18 mouse cellular contexts compared by ENCODE assay signal in genomic region chr6:135254153-135254552, GRCm38 (mm10). TPM values are rescaled to one million over a fixed set of nuclear protein-coding genes. Genes with fewer than 3 reads are reported as not detected.
A peak's percentile ranks its signal among the peaks of the same experiment; 100 is the strongest.
DNase-seq lines count a peak whose midpoint lies in the region; ATAC-seq and TF ChIP-seq lines count a peak whose summit lies in the region.
"Had no signal": no experiment of that assay in that cellular context is flagged by ENCODE, and none has a peak within 500 bp of the region (broad histone marks: within the 10 kb centered on the region; RNA-seq: fewer than 3 reads in every experiment).

Gene Gsg1 (minus strand): TSS chr6:135254351.

- peaks cover 15% of the 10 kb centered on the region for H3K4me1 ChIP-seq in heart, adult 2 months (ENCODE audit: control insufficient read depth, insufficient read depth, low read length)
- peaks cover 34% of the 10 kb centered on the region for H3K4me1 ChIP-seq in lung, embryonic 15.5 days
- peaks cover 30% of the 10 kb centered on the region for H3K4me1 ChIP-seq in limb, embryonic 14.5 days (ENCODE audit: control insufficient read depth, insufficient read depth, low read length)
- H3K4me1 ChIP-seq in neural tube, embryonic 15.5 days = peaks cover 28% of the 10 kb centered on the region
- H3K4me1 ChIP-seq: liver, embryonic 15.5 days had no signal

- no peaks in the 10 kb centered on the region for H3K36me3 ChIP-seq in heart, adult 2 months (ENCODE audit: control insufficient read depth, insufficient read depth, low read length)
- no peaks in the 10 kb centered on the region for H3K36me3 ChIP-seq in lung, embryonic 15.5 days
- no peaks in the 10 kb centered on the region for H3K36me3 ChIP-seq in limb, embryonic 14.5 days (ENCODE audit: control insufficient read depth, insufficient read depth, low read length)
- no peaks in the 10 kb centered on the region for H3K36me3 ChIP-seq in neural tube, embryonic 15.5 days
- H3K36me3 ChIP-seq: heart, embryonic 15.5 days; liver, embryonic 15.5 days had no signal

- H3K27ac ChIP-seq in heart, adult 2 months = peak within 1 kb of the TSS; percentile 32
- H3K27ac ChIP-seq in lung, embryonic 15.5 days = peak within 1 kb of the TSS; percentile 75
- peak within 1 kb of the TSS; percentile 76; the same call in 1 of the 2 replicates for H3K27ac ChIP-seq in limb, embryonic 14.5 days (replicated peaks; ENCODE audit: low read depth, low read length)
- H3K27ac ChIP-seq in neural tube, embryonic 15.5 days (replicated peaks) = no peak within 1 kb of the TSS
- H3K27ac ChIP-seq: liver, embryonic 15.5 days had no signal

- no peak for DNase-seq in heart, adult 2 months
- DNase-seq in heart, adult 9 months (ENCODE audit: low spot score in 2 of 2) = no peak
- no peak for DNase-seq in lung, postnatal 14 days
- DNase-seq in NIH3T3 (ENCODE audit: low read depth) = peak; percentile 24
- DNase-seq in limb, embryonic 14.5 days (ENCODE audit: low spot score) = no peak
- DNase-seq: adrenal gland, postnatal 14 days; B cell, adult 2 months; cerebellum, postnatal 36 days; kidney, adult 18-20 months; thymus, adult 18-20 months had no signal

- H3K4me2 ChIP-seq in lung, embryonic 15.5 days = no peak within 1 kb of the TSS
- no peak within 1 kb of the TSS for H3K4me2 ChIP-seq in limb, embryonic 14.5 days (replicated peaks; ENCODE audit: low read depth, low read length, severe bottlenecking)
- no peak within 1 kb of the TSS for H3K4me2 ChIP-seq in neural tube, embryonic 15.5 days

- ATAC-seq in lung, embryonic 15.5 days (ENCODE audit: borderline replicate concordance, extremely low read depth, low FRiP score, low TSS enrichment) = no peak
- no peak for ATAC-seq in limb, embryonic 14.5 days (ENCODE audit: low FRiP score, low read depth)
- ATAC-seq in erythroid progenitor cell, adult 5-6 weeks (replicated peaks; ENCODE audit: low FRiP score, poor library complexity, severe bottlenecking) = no peak
- no peak for ATAC-seq in neural tube, embryonic 15.5 days (ENCODE audit: low FRiP score)

- TF ChIP-seq POLR2A in heart, adult 2 months (IDR thresholded peaks at IDR 0.05; ENCODE audit: insufficient read depth, low read depth, low read length) = no peak
- no peak for TF ChIP-seq POLR2A in limb, embryonic 14.5 days (IDR thresholded peaks at IDR 0.05; ENCODE audit: borderline replicate concordance, extremely low read depth, insufficient read depth, insufficient read length)

- no peak within 1 kb of the TSS for H3K9ac ChIP-seq in heart, adult 2 months (ENCODE audit: low read depth, low read length)
- no peak within 1 kb of the TSS for H3K9ac ChIP-seq in lung, embryonic 15.5 days
- H3K9ac ChIP-seq in limb, embryonic 14.5 days (ENCODE audit: low read depth, low read length, severe bottlenecking) = no peak within 1 kb of the TSS
- no peak within 1 kb of the TSS for H3K9ac ChIP-seq in neural tube, embryonic 15.5 days (replicated peaks)
- H3K9ac ChIP-seq: heart, embryonic 15.5 days; liver, embryonic 15.5 days had no signal

- intact Hi-C loops in heart, adult 2 months (cut with DNase I) = no loop called here

- WGBS in heart, adult 2 months = 87% methylated on average over 7 of the region's 7 CpGs
- whole genome bisulfite sequencing in lung, embryonic 15.5 days = 80% methylated on average over 7 of the region's 7 CpGs
- WGBS in limb, embryonic 14.5 days = 86% methylated on average over 7 of the region's 7 CpGs
- 84% methylated on average over 7 of the region's 7 CpGs for WGBS in neural tube, embryonic 15.5 days

- H3K4me3 ChIP-seq in heart, adult 2 months = no peak within 1 kb of the TSS
- H3K4me3 ChIP-seq in lung, embryonic 15.5 days = no peak within 1 kb of the TSS
- H3K4me3 ChIP-seq in limb, embryonic 14.5 days (replicated peaks; ENCODE audit: low read length) = no peak within 1 kb of the TSS
- no peak within 1 kb of the TSS for H3K4me3 ChIP-seq in neural tube, embryonic 15.5 days (replicated peaks)
- H3K4me3 ChIP-seq: erythroblast, embryonic 14.5 days; liver, embryonic 15.5 days had no signal

- no peak for TF ChIP-seq EP300 in heart, adult 2 months (IDR thresholded peaks at IDR 0.05; ENCODE audit: insufficient read depth, low read depth, low read length)

- H3K79me2 ChIP-seq in heart, adult 2 months (replicated peaks; ENCODE audit: control insufficient read depth, insufficient read depth, low read length) = no peaks in the 10 kb centered on the region

- H3K9me3 ChIP-seq in lung, embryonic 15.5 days = no peaks in the 10 kb centered on the region
- H3K9me3 ChIP-seq in limb, embryonic 14.5 days (ENCODE audit: control insufficient read depth, low read length) = peaks cover 4% of the 10 kb centered on the region; the same call in 1 of the 2 replicates
- no peaks in the 10 kb centered on the region for H3K9me3 ChIP-seq in neural tube, embryonic 15.5 days (replicated peaks)
- H3K9me3 ChIP-seq: heart, embryonic 15.5 days; liver, embryonic 15.5 days had no signal

- no peaks in the 10 kb centered on the region for H3K27me3 ChIP-seq in heart, adult 2 months (ENCODE audit: control insufficient read depth, insufficient read depth, low read length)
- H3K27me3 ChIP-seq in lung, embryonic 15.5 days = no peaks in the 10 kb centered on the region
- H3K27me3 ChIP-seq in limb, embryonic 14.5 days (ENCODE audit: control insufficient read depth, insufficient read depth, low read length) = no peaks in the 10 kb centered on the region
- no peaks in the 10 kb centered on the region for H3K27me3 ChIP-seq in neural tube, embryonic 15.5 days (replicated peaks)
- H3K27me3 ChIP-seq: heart, embryonic 15.5 days had no signal

- TF ChIP-seq CTCF in heart, adult 2 months (IDR thresholded peaks at IDR 0.05) = no peak

RNA-seq across cellular contexts. Expression of gene Gsg1, which starts in this region (rescaled TPM):
- under 1 TPM; 0.34 to 0.68 TPM for total RNA-seq in heart, adult 2 months (2021)
- 2.7 and 3.0 TPM in 2 replicates for polyA plus RNA-seq in heart, adult 2 months (2012; rRNA removed)
- 6.9 and 7.3 TPM in 2 replicates for polyA plus RNA-seq in lung, embryonic 15.5 days (2015; fragmentation: Nextera tagmentation; extraction: Ambion mirVana)
- polyA plus RNA-seq in limb, embryonic 14.5 days (2012; rRNA removed) = 1.4 and 1.6 TPM in 2 replicates
- polyA plus RNA-seq in limb, embryonic 14.5 days (2014; fragmentation: Nextera tagmentation; extraction: Ambion mirVana) = 1.1 and 2.2 TPM in 2 replicates
- total RNA-seq in erythroid progenitor cell, adult 5-6 weeks (2015; ENCODE audit: low replicate concordance) = not detected in 2 replicates
- total RNA-seq in erythroid progenitor cell, adult 5-6 weeks (2017; ENCODE audit: low replicate concordance) = not detected in 2 replicates
- polyA plus RNA-seq in neural tube, embryonic 15.5 days (2015; fragmentation: Nextera tagmentation; extraction: Ambion mirVana) = 0.59 TPM in 1 of 2 replicates, not detected in the other
- total RNA-seq: adrenal gland, postnatal 14 days; gastrocnemius, adult 18-20 months; left cerebral cortex, postnatal 14 days had no signal
- polyA plus RNA-seq: erythroblast, embryonic 14.5 days had no signal
